Mouse (Mus musculus) myocyte (in vitro differentiated cells): ENCODE results near the gene Zfp59.

ENCODE experiments used
- CEBPB ChIP-seq: IDR thresholded peaks from 2 replicates; pipeline ENCODE4 v1.6.1; 2011; ENCODE audit warnings: mild to moderate bottlenecking, moderate library complexity; ENCODE audit not compliant: poor library complexity, insufficient read depth, severe bottlenecking
- E2F4 ChIP-seq: IDR thresholded peaks from one replicate; pipeline ENCODE4 v1.6.1; 2011; ENCODE audit warnings: mild to moderate bottlenecking, control low read depth, moderate library complexity; ENCODE audit not compliant: insufficient read depth
- MAX ChIP-seq: IDR thresholded peaks from one replicate; pipeline ENCODE4 v1.6.1; 2011; ENCODE audit warnings: low read depth, mild to moderate bottlenecking, control low read depth
- POLR2A ChIP-seq: IDR thresholded peaks from one replicate; pipeline ENCODE4 v1.6.1; 2011; ENCODE audit warnings: low read depth, mild to moderate bottlenecking, control low read depth, moderate library complexity; ENCODE audit not compliant: insufficient read length
- POLR2AphosphoS2 ChIP-seq: IDR thresholded peaks from one replicate; pipeline ENCODE4 v1.6.1; 2011; ENCODE audit warnings: low read depth, control low read depth; ENCODE audit not compliant: insufficient read length
- REST ChIP-seq: IDR thresholded peaks from one replicate; pipeline ENCODE4 v1.6.1; 2011; ENCODE audit warnings: mild to moderate bottlenecking, control low read depth, moderate library complexity; ENCODE audit not compliant: insufficient read depth, insufficient read length
- TCF12 ChIP-seq: IDR thresholded peaks from one replicate; pipeline ENCODE4 v1.6.1; 2011; ENCODE audit warnings: mild to moderate bottlenecking, control low read depth; ENCODE audit not compliant: poor library complexity, insufficient read depth, severe bottlenecking
- TCF3 ChIP-seq: IDR thresholded peaks from one replicate; pipeline ENCODE4 v1.6.1; 2011; ENCODE audit warnings: low read depth, control low read depth; ENCODE audit not compliant: insufficient read length
- USF1 ChIP-seq: IDR thresholded peaks from one replicate; pipeline ENCODE4 v1.6.1; 2011; ENCODE audit warnings: low read depth, mild to moderate bottlenecking, control low read depth, moderate library complexity

- TF ChIP-seq POLR2A (no peak), REST (no peak), CEBPB (no peak), MAX (no peak), USF1 (no peak), POLR2AphosphoS2 (no peak), TCF12 (no peak), E2F4 (no peak), TCF3 (no peak)
These were observed 18.8 kb downstream of the Zfp59 start, which contains the start of gene Zfp607a for GRCm38 (mm10) chr7:27857227-27857626.
